Mouse (Mus musculus): Measurements from ENCODE around the gene Vti1a.

Vti1a gene

DNA sequence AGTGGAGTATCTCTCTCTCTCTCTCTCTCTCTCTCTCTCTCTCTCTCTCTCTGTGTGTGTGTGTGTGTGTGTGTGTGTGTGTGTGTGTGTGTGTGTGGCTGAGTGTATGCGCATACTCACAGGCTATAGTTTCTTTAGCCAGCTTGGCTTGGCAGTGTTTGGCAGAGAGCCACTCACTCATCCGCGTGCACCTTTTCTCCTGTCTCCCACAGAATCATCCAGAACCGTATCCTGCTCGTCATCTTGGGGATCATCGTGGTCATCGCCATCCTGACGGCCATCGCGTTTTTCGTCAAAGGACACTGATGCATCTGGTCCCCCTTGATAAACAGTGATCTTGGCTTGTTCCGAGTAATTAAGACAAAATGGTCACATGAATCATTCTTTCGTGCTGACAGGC is 307.5 kb downstream of the Vti1a start:
- DNase-seq (ENCODE audit: low read depth, low spot score), result no peak

DNA sequence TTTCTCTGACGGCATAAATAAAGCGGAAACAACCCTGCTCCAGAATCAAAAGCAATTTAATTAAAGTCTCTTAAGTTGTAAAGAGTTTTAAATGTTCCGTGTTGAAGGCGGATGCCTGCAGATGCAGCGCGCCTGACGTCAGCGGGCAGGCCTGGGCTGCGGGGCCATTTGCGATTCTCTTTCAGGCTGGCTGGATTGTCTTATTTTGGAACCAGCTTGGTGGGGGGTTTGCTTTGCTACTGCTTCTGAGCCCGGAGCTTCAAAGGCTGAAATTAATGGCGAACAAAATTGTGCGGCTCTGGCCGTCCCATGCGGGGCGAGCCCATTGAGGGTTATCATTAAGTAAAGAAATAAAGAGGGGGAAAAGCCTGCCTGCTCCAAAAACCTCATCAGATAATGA is 310.4 kb downstream of the Vti1a start:
- no peak for DNase-seq (ENCODE audit: low read depth, low spot score)

DNA sequence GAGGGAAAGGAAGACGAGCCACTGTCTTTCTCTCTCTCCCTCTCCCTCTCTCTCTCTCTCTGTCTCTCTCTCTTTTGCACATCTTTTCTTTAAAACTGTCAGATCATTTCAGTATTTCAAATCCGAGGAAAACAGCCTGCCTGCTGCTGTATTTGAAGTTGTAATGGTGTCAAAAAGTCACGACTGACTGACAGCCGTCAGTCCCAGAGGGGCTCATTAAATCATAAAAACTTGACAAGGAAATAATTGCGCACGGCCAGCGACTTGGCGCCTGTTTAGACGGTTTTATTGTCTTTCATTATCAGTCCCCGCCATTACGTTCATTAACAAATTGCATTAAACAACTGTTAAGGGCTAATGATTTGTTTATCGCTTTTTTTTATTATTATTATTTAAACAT is 310.9 kb downstream of the Vti1a start:
- DNase-seq (ENCODE audit: low read depth, low spot score), result no peak

DNA sequence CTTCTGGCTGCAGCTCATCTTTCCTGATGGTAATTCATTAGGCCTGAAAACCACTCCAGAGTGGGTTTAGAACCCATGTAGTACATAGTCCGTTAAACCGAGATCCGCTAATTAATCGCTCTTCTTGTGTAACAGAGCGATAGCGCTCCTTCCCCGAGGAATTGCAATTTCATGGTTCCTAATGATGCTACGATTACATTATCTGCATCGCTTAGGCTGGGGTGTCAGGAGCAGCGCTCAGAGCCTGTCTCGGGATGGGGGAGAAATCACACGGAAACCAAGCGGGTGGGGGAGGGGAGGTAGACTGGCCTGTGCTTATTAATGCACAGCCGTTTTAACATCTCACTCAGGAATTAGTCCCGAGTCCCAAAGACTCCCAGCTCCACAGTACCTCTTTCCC is 319.4 kb downstream of the Vti1a start:
- no peak for DNase-seq (ENCODE audit: low read depth, low spot score)

DNA sequence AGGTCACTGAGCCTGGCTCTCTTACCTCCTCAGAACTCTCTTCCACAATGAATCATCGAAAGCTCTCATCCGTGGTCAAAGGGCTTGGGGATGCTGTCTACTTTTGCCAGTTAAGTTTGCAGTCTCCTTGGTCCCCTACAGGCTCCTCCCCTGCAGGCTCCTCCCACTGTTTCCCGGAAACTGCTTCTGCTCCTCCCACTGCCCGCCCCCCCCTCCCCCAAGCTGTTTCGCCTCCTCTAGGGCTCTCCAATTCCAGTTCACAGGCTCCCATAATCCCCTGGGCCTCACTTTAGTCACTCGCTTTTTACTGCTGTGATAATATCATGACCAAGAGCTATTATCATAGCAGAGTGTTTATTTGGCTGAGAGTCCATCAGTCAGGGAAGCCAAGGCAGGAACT is 324.2 kb downstream of the Vti1a start:
- peak; percentile 44 for DNase-seq (ENCODE audit: low read depth, low spot score)

DNA sequence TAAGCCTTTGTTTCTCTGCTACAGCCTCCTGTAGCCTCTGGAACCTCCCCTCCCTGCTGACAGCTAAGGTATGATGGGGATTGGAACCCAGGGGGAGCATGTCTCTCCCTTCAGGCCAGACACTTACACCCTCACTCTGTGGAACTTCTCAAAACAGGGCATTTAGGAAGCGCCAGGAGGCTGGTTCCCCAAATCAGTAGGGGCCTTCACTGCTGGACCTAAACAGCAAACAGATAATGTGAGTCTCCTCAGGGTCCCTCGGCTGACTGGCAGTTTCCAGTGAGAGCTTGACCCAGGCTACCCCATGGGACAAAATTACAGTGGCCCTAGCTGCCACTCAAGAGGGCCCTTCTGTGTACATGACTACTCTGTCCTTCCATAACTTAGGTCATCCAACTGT is 325.8 kb downstream of the Vti1a start:
- DNase-seq (ENCODE audit: low read depth, low spot score), result no peak

DNA sequence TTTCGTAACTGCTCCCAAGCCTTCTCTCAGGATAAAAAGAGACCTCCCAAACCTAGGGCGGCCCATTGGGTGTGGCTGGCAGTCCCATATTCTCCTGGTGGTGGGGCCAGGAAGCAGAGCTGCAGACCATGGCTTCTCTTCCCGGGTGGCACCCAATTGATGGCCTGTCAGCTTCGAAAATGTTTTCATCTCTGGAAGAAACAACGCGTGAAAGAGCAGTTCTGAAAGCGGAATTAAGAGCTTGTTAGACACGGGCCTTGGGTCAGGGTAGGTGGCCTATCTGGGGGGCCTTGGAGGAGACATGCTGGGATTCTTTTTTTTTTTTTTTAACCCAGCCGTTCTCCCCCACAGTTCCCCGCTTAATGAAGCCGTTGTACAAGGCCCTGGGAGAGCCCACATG is 326.3 kb downstream of the Vti1a start:
- no peak for DNase-seq (ENCODE audit: low read depth, low spot score)

DNA sequence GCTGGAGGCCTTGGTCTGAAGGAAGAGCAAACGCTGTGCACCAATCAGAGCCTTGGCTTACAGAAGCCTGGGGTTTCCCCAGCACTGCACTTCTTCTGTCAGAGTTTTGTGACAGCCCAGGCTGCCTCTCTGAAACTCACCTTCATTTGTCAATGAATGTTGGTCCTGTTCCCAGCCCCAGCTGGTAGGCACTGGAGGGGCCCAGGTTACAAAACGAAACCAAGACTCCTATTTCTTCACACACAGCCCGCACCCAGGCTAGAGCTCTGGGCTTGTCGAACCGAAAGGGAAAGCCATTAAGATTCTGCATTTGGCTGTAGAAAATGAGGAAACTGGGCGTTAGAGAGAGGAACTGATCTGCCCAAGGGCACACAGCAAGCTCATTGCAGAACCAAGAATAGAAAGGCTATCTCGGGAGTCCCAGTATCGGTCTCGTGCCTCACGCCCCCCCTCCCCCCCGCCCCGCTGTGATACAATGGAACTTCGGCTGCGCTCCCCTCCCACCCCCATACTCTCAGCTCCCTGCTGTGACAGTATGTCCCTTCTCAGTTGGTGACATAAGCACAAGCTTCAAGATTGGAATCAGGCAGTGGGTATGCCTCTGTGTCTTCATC is 327.3 kb downstream of the Vti1a start:
- peak; percentile 16 for DNase-seq (ENCODE audit: low read depth, low spot score)

DNA sequence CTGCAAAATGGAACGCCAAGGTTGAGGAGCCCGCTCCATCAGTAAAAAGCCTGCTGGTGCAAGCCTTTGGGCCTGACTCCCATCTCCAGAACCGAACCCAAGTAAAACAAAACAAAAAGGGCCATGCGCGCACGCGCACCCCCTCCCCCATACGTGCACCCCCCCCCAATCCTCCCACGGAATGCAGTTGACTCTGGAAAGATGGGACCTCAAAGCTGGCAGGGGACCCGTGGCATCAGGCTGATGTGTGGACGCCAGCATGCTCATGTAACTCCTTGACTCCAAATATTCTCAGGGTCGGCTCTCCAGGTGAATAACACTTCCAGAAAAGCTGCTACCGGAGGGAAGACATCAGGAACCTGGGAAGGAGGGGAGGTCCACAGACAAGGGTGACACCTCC is 327.8 kb downstream of the Vti1a start:
- DNase-seq (ENCODE audit: low read depth, low spot score), result no peak

DNA sequence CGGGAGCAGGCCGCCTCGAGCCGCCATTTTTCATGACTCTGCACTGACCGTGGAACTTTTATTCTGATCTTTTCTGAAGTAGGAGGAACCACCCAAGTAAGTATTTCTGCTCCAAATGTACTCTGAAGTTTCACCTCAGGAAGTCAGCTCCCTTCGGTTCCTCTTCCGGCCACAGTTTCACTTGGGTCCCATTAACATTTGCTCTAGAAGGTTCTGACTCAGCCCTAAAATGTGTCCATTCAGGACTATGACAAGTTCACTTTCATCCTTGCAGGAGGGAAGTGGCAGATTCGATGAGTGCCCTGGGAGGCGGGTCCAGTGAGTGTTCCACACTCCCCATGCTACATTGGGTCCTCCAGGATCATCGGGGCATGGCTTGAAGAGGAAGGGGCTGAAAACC is 333.3 kb downstream of the Vti1a start:
- DNase-seq (ENCODE audit: low read depth, low spot score), result no peak

DNA sequence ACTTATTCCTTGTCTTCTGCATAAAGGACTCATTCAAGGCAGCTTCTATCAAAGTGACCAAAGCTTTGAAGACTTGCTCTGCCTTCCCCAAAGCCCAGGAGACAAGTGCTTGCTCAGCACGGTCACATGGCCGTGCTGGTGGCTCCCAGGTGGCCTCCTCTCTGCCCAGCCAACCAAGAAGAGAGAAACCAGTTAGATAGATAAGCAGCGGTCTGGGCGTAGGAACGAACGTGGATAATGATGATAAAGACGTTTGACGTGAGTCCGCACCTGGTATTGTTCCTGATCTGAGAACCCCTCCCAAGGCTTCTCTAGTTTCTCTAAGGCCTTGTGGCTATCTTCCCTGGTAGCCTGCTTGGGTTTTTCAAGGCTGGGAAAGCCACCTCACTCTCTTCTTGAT is 334.9 kb downstream of the Vti1a start:
- DNase-seq (ENCODE audit: low read depth, low spot score), result no peak

DNA sequence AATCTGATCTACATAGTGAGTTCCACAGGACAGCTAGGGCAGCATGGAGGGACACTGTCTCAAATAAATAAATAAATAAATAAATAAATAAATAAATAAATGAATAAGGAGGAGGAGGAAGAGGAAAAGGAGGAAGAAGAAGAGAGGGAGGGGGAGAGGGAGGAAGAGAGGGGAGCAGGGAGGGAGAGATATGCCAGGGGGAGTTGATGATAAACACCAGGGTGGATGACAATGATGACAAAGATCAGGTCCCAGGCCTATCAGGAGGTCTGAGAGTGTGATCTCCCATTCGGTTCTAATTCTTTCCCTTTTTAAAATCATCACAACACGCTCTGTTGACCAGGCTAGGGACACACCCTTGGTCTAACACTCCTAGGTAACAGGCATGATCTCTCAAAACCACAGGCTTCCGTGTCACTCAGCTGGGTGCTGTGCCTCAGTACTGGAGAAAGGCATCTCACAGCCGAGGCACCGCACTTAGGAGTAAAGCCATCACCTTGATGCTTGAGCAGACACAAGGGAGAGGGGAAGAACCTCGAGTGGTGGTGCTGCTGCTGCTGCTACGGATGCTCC is 336.7 kb downstream of the Vti1a start:
- DNase-seq (ENCODE audit: low read depth, low spot score), result no peak

DNA sequence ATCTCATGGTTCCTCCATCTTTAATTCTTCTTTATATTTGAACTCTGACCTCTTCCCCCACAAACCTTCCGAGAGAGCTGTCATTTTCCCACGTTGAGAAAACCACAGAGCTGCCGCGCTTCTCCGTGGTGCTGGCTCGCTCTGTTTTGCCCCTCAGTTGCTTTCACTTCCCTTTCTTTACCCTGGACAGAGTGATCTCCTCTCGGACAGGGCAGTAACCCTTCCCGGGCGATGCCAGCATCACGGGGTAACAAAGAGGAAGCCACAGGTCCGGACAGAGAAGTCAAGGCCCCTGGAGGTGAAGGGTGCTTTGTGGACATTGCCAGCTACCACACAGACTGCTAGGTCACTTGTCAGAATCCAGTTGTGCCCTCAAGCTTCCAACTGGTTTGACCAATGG is 344.1 kb downstream of the Vti1a start:
- no peak for DNase-seq (ENCODE audit: low read depth, low spot score)

DNA sequence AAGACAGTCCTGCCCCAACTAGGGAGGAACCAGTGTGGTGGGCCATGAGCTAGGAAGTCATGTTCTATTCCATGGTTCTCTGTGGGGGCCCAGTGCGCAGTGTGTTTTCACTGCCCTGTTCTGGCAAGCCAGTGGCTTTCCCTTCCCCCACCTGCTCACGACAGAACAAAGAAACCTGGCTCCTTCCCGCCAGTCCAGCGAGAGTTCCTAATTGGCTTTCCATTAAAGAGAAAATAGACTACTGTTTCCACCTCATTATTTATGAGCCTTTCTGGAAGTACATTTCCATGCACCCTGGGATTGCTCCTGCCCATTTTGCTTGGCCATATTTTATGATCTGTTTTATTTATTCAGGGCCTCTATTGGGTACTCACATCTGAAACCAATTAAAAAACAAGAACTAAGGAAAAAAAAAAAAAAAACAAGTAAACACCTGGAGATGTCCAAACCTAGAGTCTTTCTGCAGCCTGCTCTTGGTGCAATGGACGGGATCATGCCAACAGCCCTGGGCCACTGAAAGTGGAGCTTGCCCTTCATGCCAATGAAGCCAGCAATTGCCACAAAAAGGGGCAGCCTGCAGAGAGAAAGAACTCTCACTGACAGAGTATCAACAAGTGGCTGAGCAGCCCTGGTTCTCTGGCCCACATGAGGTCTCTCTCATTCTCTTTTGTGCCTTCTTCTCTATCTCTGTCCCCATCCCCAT is 346.6 kb downstream of the Vti1a start:
- DNase-seq (ENCODE audit: low read depth, low spot score), result no peak

DNA sequence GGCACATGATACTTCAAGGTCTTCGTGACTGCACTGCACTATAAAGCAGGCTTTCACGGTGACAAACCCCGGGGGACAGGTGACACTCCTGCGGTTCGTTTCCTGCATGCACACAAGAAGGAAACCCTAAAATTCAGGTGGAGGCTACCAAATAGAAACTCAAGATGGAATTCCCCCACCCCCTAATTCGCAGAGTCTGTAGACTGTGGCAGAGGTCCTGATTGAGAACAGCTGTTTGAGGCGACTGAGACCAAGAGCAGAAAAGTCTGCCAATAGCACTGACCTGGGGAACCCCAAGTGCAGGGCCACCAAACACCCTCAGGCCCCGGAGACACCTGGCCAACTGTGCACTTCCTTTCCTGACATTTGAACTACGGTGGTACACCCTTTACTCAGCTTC is 351.7 kb downstream of the Vti1a start:
- DNase-seq (ENCODE audit: low read depth, low spot score), result no peak

DNA sequence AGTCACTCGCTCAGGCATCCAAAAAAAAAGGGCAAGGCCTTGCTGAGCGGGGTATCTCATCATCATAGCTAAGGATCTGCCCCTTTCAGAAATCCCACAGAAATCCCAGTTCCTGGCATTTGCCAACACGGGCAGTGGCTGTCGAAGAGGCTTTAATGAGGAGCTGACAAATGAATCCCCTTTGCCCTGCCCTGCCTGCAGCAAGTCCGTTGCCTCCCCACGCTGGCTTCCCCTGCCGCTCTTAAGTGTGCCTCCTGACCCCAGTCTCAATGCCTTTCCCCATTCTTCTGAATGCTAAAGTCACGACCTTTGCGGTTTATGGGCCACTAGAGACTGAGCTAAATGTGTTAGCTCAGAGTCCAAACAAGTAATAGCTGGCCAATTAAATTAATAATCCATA is 352.8 kb downstream of the Vti1a start:
- DNase-seq (ENCODE audit: low read depth, low spot score), result no peak

Data from ES-CJ7 (cell line).